Mouse (Mus musculus) intestine, embryonic 15.5 days (tissue): ENCODE measurements around the gene Nfatc3. TPM values are rescaled to one million over a fixed set of nuclear protein-coding genes. Genes with fewer than 3 reads are reported as not detected.

Source experiments
- ATAC-seq: fragments of 200-750 bp; cut with Nextera tagmentation; 2 replicates; pipeline ENCODE4 v1.8.0; 2017; ENCODE audit warnings: moderate TSS enrichment, moderate library complexity
- H3K27ac ChIP-seq: fragments of 300-500 bp; sonication (generic); 2 replicates; pipeline ENCODE4 v1.5.1; 2015; ENCODE audit warnings: mild to moderate bottlenecking, inconsistent platforms
- H3K27me3 ChIP-seq: fragments of 300-500 bp; sonication (generic); replicated peaks from 2 replicates; pipeline ENCODE4 v1.6.1; 2015; ENCODE audit warnings: inconsistent platforms
- H3K36me3 ChIP-seq: fragments of 300-500 bp; sonication (generic); 2 replicates; pipeline ENCODE4 v1.6.1; 2015; ENCODE audit warnings: inconsistent platforms
- H3K4me1 ChIP-seq: fragments of 300-500 bp; sonication (generic); replicated peaks from 2 replicates; pipeline ENCODE4 v1.6.1; 2015; ENCODE audit warnings: inconsistent platforms
- H3K4me2 ChIP-seq: fragments of 300-500 bp; sonication (generic); replicated peaks from 2 replicates; pipeline ENCODE4 v1.6.1; 2015; ENCODE audit warnings: mild to moderate bottlenecking, inconsistent platforms
- H3K4me3 ChIP-seq: fragments of 300-500 bp; sonication (generic); replicated peaks from 2 replicates; pipeline ENCODE4 v1.5.1; 2015; ENCODE audit warnings: inconsistent platforms
- H3K9ac ChIP-seq: fragments of 300-500 bp; sonication (generic); 2 replicates; pipeline ENCODE4 v1.6.1; 2015; ENCODE audit warnings: inconsistent platforms
- H3K9me3 ChIP-seq: fragments of 300-500 bp; sonication (generic); 2 replicates; pipeline ENCODE4 v1.6.1; 2016; ENCODE audit warnings: inconsistent platforms
- WGBS: fragments of 180-500 bp; shearing (Covaris S2); methylation state at CpG from one replicate; pipeline ENCODE4 v1.1.7; 2015; 5-methylcytosine and 5-hydroxymethylcytosine counted together
- polyA plus RNA-seq: library from polyadenylated mRNA; unstranded; fragments of >200 nt; fragmentation: Nextera tagmentation; extraction: Ambion mirVana; gene quantifications from 2 replicates; pipeline ENCODE4 v1.2.1, GENCODE M21; 2015

The Nfatc3 gene
- polyA plus RNA-seq, 1 experiment from 2014 or later = 6.0 TPM

GRCm38 (mm10) chr8:106131021-106131420 is 72.4 kb downstream of the Nfatc3 start:
- H3K36me3 ChIP-seq = peaks cover 32% of the 10 kb centered on the region
- no peak overlapping the region for H3K27ac ChIP-seq
- H3K9me3 ChIP-seq = no peaks in the 10 kb centered on the region
- H3K4me1 ChIP-seq = peaks cover 11% of the 10 kb centered on the region
- 90% methylated on average over 4 of the region's 4 CpGs for WGBS
- H3K27me3 ChIP-seq = peaks cover 17% of the 10 kb centered on the region
- no peak overlapping the region for H3K4me3 ChIP-seq
- no peak for ATAC-seq
- no peak overlapping the region for H3K9ac ChIP-seq
- H3K4me2 ChIP-seq = no peak overlapping the region

DNA sequence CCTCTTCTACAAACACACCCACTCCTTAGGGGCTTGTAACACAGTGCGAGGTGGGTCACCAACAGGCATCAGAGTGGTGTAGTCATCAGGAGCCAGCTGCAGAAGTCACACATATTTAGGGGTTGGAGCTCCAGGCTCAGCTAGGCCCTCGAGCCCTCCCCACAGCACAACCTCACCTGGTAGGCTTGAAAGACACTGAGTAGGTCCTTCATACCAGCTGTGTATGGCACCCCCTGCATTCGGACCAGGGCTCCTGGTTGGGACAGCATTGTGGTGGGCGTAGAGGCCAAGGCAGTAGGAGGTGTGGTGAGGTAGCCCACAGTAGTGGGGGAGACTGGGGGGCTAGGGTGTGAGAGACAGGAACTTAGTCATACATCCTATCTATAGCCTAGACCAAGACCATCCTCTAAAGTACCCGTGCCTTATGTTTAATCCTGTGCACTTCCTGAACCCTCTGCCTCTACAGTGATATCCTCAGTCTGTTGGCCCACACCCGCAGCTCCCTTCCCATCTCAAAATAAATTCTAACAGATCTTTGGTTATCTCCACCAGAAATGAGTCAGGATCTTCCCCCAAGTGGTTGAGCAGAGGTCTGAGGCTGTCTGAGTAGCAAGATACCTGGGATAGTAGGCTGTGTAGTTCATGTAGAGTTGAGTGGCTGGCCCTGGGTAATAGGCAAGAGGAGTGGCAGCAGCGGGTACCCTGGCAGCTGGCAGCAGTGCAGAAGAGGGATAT is 73.0 kb downstream of the Nfatc3 start:
- peaks cover 32% of the 10 kb centered on the region for H3K36me3 ChIP-seq
- WGBS = 91% methylated on average over 7 of the region's 7 CpGs

DNA sequence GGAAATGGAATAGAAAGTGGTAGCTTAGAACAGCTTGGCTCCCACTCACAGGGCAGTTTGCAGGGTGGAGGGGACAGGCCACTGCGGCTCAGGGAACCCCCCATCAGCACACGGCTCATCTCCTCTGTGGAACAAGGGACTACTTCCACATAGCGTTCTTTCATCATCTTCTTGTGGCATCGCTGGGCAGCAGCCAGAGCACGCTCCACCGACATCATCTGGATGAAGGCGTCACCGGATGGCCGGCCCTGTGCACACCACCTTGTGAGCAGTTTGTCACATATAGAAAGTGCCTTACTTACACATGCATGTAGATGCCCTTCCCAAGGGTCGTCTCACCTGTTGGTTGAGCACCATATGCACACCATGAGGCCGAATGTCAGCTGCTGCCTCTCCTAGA is 73.7 kb downstream of the Nfatc3 start:
- Histone ChIP-seq H3K4me3 (no peak overlapping the region), H3K4me2 (no peak overlapping the region), H3K9me3 (no peaks in the 10 kb centered on the region), H3K4me1 (peaks cover 24% of the 10 kb centered on the region), H3K9ac (no peak overlapping the region), H3K27me3 (peaks cover 24% of the 10 kb centered on the region), H3K36me3 (peaks cover 29% of the 10 kb centered on the region), H3K27ac (no peak overlapping the region)
- WGBS = 94% methylated on average over 11 of the region's 11 CpGs
- no peak for ATAC-seq

More for the DNA sequence above, 73.0 kb downstream of the Nfatc3 start:
- H3K9me3 ChIP-seq = no peaks in the 10 kb centered on the region
- no peak overlapping the region for H3K4me3 ChIP-seq
- H3K4me1 ChIP-seq = peaks cover 17% of the 10 kb centered on the region
- peaks cover 17% of the 10 kb centered on the region for H3K27me3 ChIP-seq
- no peak overlapping the region for H3K4me2 ChIP-seq
- no peak for ATAC-seq
- H3K27ac ChIP-seq = no peak overlapping the region
- no peak overlapping the region for H3K9ac ChIP-seq

DNA sequence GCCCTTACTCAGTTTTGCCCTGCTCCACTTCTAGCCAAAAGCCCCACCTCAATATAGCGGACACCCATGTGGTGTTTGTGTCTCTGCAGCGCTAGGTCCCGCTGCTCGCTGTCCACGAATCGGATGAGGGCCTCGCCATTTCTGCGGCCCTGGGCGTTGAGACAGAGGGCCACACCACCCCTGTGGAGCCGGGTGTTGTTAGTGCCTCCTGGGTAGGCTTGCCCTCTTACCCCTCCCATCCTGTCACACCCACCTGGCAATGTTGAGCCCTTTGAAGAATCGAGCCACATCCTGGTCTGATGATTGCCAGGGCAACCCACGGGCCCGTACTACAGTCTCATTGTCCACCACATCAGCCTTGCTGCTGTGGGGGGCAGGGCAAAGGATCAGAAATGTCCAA is 74.9 kb downstream of the Nfatc3 start:
- 0 out of 2 replicates have a peak overlapping the region, but pooled peaks have one; percentile 89 for H3K4me2 ChIP-seq
- H3K4me1 ChIP-seq = peaks cover 28% of the 10 kb centered on the region
- no peak overlapping the region for H3K4me3 ChIP-seq
- no peak for ATAC-seq
- H3K9ac ChIP-seq = no peak overlapping the region
- H3K27ac ChIP-seq = no peak overlapping the region
- no peaks in the 10 kb centered on the region for H3K9me3 ChIP-seq
- peaks cover 30% of the 10 kb centered on the region for H3K27me3 ChIP-seq
- 58% methylated on average over 13 of the region's 13 CpGs for WGBS
- peaks cover 26% of the 10 kb centered on the region for H3K36me3 ChIP-seq

GRCm38 (mm10) chr8:106133946-106134345 is 75.3 kb downstream of the Nfatc3 start:
- peaks cover 22% of the 10 kb centered on the region for H3K36me3 ChIP-seq
- 66% methylated on average over 6 of the region's 6 CpGs for WGBS
- H3K4me1 ChIP-seq = peaks cover 28% of the 10 kb centered on the region
- peaks cover 30% of the 10 kb centered on the region for H3K27me3 ChIP-seq
- no peak overlapping the region for H3K9ac ChIP-seq
- ATAC-seq = no peak
- peak overlapping the region; percentile 89; the same call in 1 of the 2 replicates for H3K4me2 ChIP-seq
- peak overlapping the region; percentile 44; the same call in 1 of the 2 replicates for H3K27ac ChIP-seq
- H3K4me3 ChIP-seq = 0 out of 2 replicates have a peak overlapping the region, but pooled peaks have one; percentile 53
- H3K9me3 ChIP-seq = no peaks in the 10 kb centered on the region

GRCm38 (mm10) chr8:106134751-106135571 is 76.3 kb downstream of the Nfatc3 start:
- Histone ChIP-seq H3K9me3 (no peaks in the 10 kb centered on the region), H3K4me3 (peak overlapping the region; percentile 53), H3K27me3 (peaks cover 30% of the 10 kb centered on the region), H3K4me1 (peaks cover 28% of the 10 kb centered on the region), H3K9ac (peak overlapping the region; percentile 45), H3K27ac (peak overlapping the region; percentile 86), H3K36me3 (peaks cover 17% of the 10 kb centered on the region), H3K4me2 (peak overlapping the region; percentile 89)
- ATAC-seq = peak; percentile 83
- WGBS = 10% methylated on average over 14 of the region's 14 CpGs

GRCm38 (mm10) chr8:106135672-106136071 is 77.0 kb downstream of the Nfatc3 start:
- peak overlapping the region; percentile 45 for H3K9ac ChIP-seq
- H3K27ac ChIP-seq = peak overlapping the region; percentile 86
- no peaks in the 10 kb centered on the region for H3K9me3 ChIP-seq
- H3K27me3 ChIP-seq = peaks cover 30% of the 10 kb centered on the region
- H3K4me1 ChIP-seq = peaks cover 28% of the 10 kb centered on the region
- H3K4me3 ChIP-seq = peak overlapping the region; percentile 53
- WGBS = 4% methylated on average over 19 of the region's 19 CpGs
- ATAC-seq = peak; percentile 6
- H3K4me2 ChIP-seq = peak overlapping the region; percentile 89
- H3K36me3 ChIP-seq = peaks cover 13% of the 10 kb centered on the region

DNA sequence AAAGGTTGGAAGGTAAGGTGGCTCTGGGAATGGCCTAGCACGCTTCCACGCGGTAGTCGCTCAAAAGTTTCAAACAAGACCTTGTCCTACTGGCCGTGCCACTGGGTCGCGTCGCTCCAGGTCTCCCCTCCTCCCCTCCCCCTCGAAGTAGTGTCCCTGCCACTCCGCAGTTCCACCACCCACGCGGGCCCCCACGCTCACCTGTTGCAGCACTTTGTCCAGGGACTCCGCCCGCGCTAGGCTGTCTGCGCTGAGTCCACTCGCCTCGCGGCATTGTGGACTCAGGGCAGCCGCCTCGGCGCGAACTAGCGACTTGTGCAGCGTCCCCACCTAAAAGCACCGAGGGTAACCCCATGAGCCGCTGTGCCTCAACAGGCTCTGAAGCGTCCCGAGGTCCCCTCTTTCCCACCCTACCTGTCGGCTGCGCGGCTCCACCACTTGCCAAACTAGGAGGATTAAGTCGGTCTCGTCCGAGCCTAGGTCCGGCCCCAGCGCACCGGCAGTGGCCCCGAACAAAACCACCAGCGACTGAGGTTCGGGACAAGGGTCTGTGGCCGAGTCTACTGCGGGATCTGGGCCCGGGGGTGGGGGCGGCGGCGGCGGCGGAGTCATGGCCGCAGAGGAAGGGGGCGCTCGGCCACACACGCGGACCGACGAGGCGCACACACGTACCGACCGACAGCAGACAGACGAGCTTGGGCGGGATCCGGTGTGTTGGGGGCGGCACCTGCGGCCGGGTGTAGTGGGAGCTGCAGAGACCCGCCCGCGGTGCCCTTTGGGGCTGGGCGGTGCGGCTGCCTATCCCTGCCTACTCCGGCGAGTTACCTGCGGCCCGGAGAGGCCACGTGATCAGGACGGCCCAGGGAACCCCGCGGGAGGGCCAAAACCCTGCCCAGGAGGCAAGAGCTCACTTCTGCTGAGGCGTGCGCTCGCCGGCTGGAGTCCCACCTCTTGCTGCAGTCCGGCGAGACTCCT is 77.8 kb downstream of the Nfatc3 start, which contains the start of gene Esrp2:
Esrp2 (minus strand) TSS at position 819 of the 975 bp plus-strand sequence.
- Histone ChIP-seq H3K36me3 (peaks cover 10% of the 10 kb centered on the region; the same call in 1 of the 2 replicates), H3K27me3 (peaks cover 30% of the 10 kb centered on the region), H3K4me1 (peaks cover 28% of the 10 kb centered on the region), H3K9ac (peak within 1 kb of the TSS; percentile 45), H3K9me3 (no peaks in the 10 kb centered on the region), H3K4me2 (peak within 1 kb of the TSS; percentile 89), H3K4me3 (peak within 1 kb of the TSS; percentile 53), H3K27ac (peak within 1 kb of the TSS; percentile 86)
- WGBS = under 1% methylated on average over 86 of the region's 86 CpGs
- ATAC-seq = peak; percentile 83

DNA sequence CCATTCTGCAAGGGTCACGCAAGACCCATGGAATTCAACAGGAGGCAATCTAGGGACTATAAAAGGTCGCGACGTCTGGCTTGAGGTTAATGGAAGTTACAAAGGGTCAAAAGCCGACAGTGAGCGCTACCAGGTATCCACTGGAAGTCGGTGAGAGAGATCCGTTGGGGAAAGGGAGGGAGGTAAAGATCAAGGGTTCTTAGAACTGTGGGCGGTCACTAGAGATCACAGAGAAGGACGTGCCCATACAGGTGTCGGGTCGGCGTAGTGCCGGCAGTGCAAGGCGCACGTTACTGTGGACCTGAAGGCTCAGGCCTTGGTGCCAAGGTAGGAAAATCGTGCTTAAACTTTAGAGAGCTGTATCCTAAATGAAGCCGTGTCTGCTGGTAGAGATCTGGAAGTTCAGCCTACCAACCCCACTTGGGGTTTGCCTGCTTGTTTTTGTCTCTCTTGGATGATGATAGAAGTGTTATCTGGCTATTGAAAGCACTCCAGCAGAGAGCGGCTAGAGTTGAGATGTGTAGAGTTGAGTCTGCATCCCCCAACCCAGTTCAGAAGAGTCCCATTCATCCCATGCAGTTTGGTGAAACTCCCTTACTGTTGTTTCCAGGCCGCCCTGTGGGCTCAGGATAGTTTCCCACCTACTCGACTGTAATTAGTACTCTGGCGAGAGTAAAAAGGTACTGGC is 78.7 kb downstream of the Nfatc3 start:
- Histone ChIP-seq H3K27ac (peak overlapping the region; percentile 86), H3K27me3 (peaks cover 30% of the 10 kb centered on the region), H3K4me1 (peaks cover 28% of the 10 kb centered on the region), H3K9me3 (no peaks in the 10 kb centered on the region), H3K36me3 (peaks cover 6% of the 10 kb centered on the region; the same call in 1 of the 2 replicates), H3K4me2 (peak overlapping the region; percentile 89), H3K4me3 (peak overlapping the region; percentile 53), H3K9ac (peak overlapping the region; percentile 45)
- WGBS = 4% methylated on average over 22 of the region's 22 CpGs
- ATAC-seq = peak; percentile 5; the same call in 1 of the 2 replicates

- Histone ChIP-seq H3K4me3 (peak overlapping the region; percentile 53), H3K4me2 (peak overlapping the region; percentile 89), H3K4me1 (peaks cover 28% of the 10 kb centered on the region), H3K27me3 (peaks cover 30% of the 10 kb centered on the region), H3K36me3 (no peaks in the 10 kb centered on the region), H3K9me3 (no peaks in the 10 kb centered on the region), H3K9ac (peak overlapping the region; percentile 45), H3K27ac (peak overlapping the region; percentile 86)
- WGBS = under 1% methylated on average over 24 of the region's 24 CpGs
- ATAC-seq = 0 out of 2 replicates have a peak, but pooled peaks have one; percentile 5
Measured at GRCm38 (mm10) chr8:106137906-106138477, 79.4 kb downstream of the Nfatc3 start.
